Mouse (Mus musculus) cerebellum, adult 2 months (tissue): ENCODE data around the gene Nup210.

Source experiments
- CTCF ChIP-seq: fragments of 200-500 bp; IDR thresholded peaks from 2 replicates; pipeline ENCODE4 v1.5.1; 2011; ENCODE audit warnings: low read depth, mild to moderate bottlenecking, control low read depth, low read length, moderate library complexity, borderline replicate concordance; ENCODE audit not compliant: insufficient read depth
- POLR2A ChIP-seq: fragments of 200-500 bp; IDR thresholded peaks from 2 replicates; pipeline ENCODE4 v1.6.1; 2011; ENCODE audit warnings: low read length, control low read depth, borderline replicate concordance; ENCODE audit not compliant: insufficient read depth

DNA sequence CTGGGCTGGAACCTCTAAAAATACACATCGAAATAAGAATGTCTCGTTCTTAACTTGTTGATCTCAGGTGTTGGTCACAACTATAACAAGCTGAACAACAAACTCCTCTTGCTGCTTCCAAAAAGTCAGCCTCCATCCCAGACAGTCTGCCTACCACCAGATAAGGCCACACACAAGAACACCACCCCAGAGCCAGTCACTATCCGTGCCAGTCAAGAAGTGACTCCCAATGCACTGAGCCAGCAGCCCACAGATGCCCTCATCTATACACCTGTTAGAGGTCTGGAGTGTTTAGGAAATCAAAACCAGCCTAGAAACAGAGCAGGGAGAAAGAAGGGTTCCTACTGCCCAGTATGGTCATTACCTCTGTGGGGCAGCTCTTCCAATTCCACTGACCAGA lies 18.8 kb downstream of the Nup210 start:
- TF ChIP-seq POLR2A (no peak), CTCF (no peak)
